Comparison of ENCODE assay signal across 19 mouse cellular contexts in genomic region chr6:108808786-108809185, GRCm38 (mm10). TPM values are rescaled to one million over a fixed set of nuclear protein-coding genes. Genes with fewer than 3 reads are reported as not detected.
DNase-seq lines count a peak whose midpoint lies in the region; ATAC-seq and TF ChIP-seq lines count a peak whose summit lies in the region.
"Had no signal": no experiment of that assay in that cellular context is flagged by ENCODE, and none has a peak within 500 bp of the region (broad histone marks: within the 10 kb centered on the region; RNA-seq: fewer than 3 reads in every experiment).

No protein-coding gene starts in this region.

- H3K4me2 ChIP-seq in liver, postnatal 0 days (ENCODE audit: low read depth, low read length): no peak overlapping the region
- H3K4me2 ChIP-seq in liver, embryonic 11.5 days: no peak overlapping the region
- H3K4me2 ChIP-seq in midbrain, embryonic 16.5 days (ENCODE audit: low read length): no peak overlapping the region
- H3K4me2 ChIP-seq: embryonic facial prominence, embryonic 13.5 days; hindbrain, embryonic 12.5 days; limb, embryonic 12.5 days had no signal

- intact Hi-C loops in heart, postnatal 25 days (cut with DNase I): no loop called here

- H3K27me3 ChIP-seq in liver, postnatal 0 days (ENCODE audit: insufficient read depth, low read length): no peaks in the 10 kb centered on the region
- H3K27me3 ChIP-seq in liver, embryonic 11.5 days (replicated peaks; ENCODE audit: control insufficient read depth, insufficient read depth, low read length): no peaks in the 10 kb centered on the region
- H3K27me3 ChIP-seq in midbrain, embryonic 16.5 days (ENCODE audit: control insufficient read depth, insufficient read depth, low read depth, low read length): no peaks in the 10 kb centered on the region
- H3K27me3 ChIP-seq: embryonic facial prominence, embryonic 13.5 days; hindbrain, embryonic 12.5 days; limb, embryonic 12.5 days had no signal

- no peak for ATAC-seq in liver, postnatal 0 days
- no peak for ATAC-seq in liver, embryonic 11.5 days (replicated peaks; ENCODE audit: low FRiP score)
- peak; percentile 65 for ATAC-seq in megakaryocyte progenitor cell, adult 5-6 weeks (replicated peaks; ENCODE audit: poor library complexity)
- ATAC-seq in midbrain, embryonic 16.5 days: no peak

- peak; percentile 48 for DNase-seq in heart, adult 11 months
- no peak for DNase-seq in heart, postnatal 25 days (ENCODE audit: low spot score)
- no peak for DNase-seq in liver, postnatal 0 days
- no peak for DNase-seq in liver, embryonic 11.5 days (ENCODE audit: low spot score)
- no peak for DNase-seq in urinary bladder, adult 18-20 months (ENCODE audit: low spot score in 2 of 2)
- DNase-seq: adrenal gland, postnatal 10 days; cerebellum, postnatal 25 days; gastrocnemius, postnatal 36 days; kidney, adult 11 months; kidney, postnatal 4 days; layer of hippocampus, postnatal 36 days; lung, adult 18-20 months had no signal

- H3K4me1 ChIP-seq in liver, postnatal 0 days (ENCODE audit: insufficient read depth): peaks cover 18% of the 10 kb centered on the region
- H3K4me1 ChIP-seq in liver, embryonic 11.5 days (replicated peaks; ENCODE audit: control insufficient read depth, insufficient read depth, low read length): no peaks in the 10 kb centered on the region
- no peaks in the 10 kb centered on the region for H3K4me1 ChIP-seq in bone marrow, adult 2 months (ENCODE audit: control insufficient read depth, insufficient read depth, low read length)
- H3K4me1 ChIP-seq in midbrain, embryonic 16.5 days (ENCODE audit: control insufficient read depth, insufficient read depth, low read length): peaks cover 5% of the 10 kb centered on the region; the same call in 1 of the 2 replicates
- H3K4me1 ChIP-seq: limb, embryonic 12.5 days had no signal

- H3K4me3 ChIP-seq in liver, postnatal 0 days (ENCODE audit: low read depth, low read length): no peak overlapping the region
- H3K4me3 ChIP-seq in liver, embryonic 11.5 days (ENCODE audit: low read depth, low read length): no peak overlapping the region
- no peak overlapping the region for H3K4me3 ChIP-seq in bone marrow, adult 2 months (replicated peaks; ENCODE audit: control insufficient read depth, low read depth, low read length)
- no peak overlapping the region for H3K4me3 ChIP-seq in midbrain, embryonic 16.5 days (ENCODE audit: low read depth, low read length)
- H3K4me3 ChIP-seq: embryonic facial prominence, embryonic 13.5 days; hindbrain, embryonic 12.5 days; limb, embryonic 12.5 days; myocyte had no signal

- TF ChIP-seq POLR2A in bone marrow, adult 2 months (IDR thresholded peaks at IDR 0.05; ENCODE audit: borderline replicate concordance, control insufficient read depth, low read depth, low read length): no peak

- no peaks in the 10 kb centered on the region for H3K9me3 ChIP-seq in liver, postnatal 0 days (ENCODE audit: low read length)
- H3K9me3 ChIP-seq in liver, embryonic 11.5 days (ENCODE audit: control insufficient read depth, low read length): no peaks in the 10 kb centered on the region
- H3K9me3 ChIP-seq in midbrain, embryonic 16.5 days (replicated peaks; ENCODE audit: control insufficient read depth, low read length, poor library complexity, severe bottlenecking): no peaks in the 10 kb centered on the region
- H3K9me3 ChIP-seq: embryonic facial prominence, embryonic 13.5 days; hindbrain, embryonic 12.5 days; limb, embryonic 12.5 days had no signal

- peak; percentile 42 for TF ChIP-seq CTCF in liver, postnatal 0 days (IDR thresholded peaks at IDR 0.05; ENCODE audit: low read depth)
- peak; percentile 32 for TF ChIP-seq CTCF in bone marrow, adult 2 months (IDR thresholded peaks at IDR 0.05; ENCODE audit: control insufficient read depth, insufficient read depth, low read length)

- no peak overlapping the region for H3K9ac ChIP-seq in liver, postnatal 0 days (replicated peaks)
- no peak overlapping the region for H3K9ac ChIP-seq in liver, embryonic 11.5 days (ENCODE audit: low read depth, low read length)
- H3K9ac ChIP-seq in midbrain, embryonic 16.5 days (ENCODE audit: low read depth, low read length): no peak overlapping the region
- H3K9ac ChIP-seq: embryonic facial prominence, embryonic 13.5 days; hindbrain, embryonic 12.5 days; limb, embryonic 12.5 days had no signal

- H3K27ac ChIP-seq in liver, postnatal 0 days (ENCODE audit: low read depth): no peak overlapping the region
- H3K27ac ChIP-seq in liver, embryonic 11.5 days (ENCODE audit: low read depth, low read length): no peak overlapping the region
- H3K27ac ChIP-seq in bone marrow, adult 2 months (ENCODE audit: control insufficient read depth, insufficient read depth, low read depth, low read length, poor library complexity): no peak overlapping the region
- H3K27ac ChIP-seq in midbrain, embryonic 16.5 days (ENCODE audit: low read length): no peak overlapping the region
- H3K27ac ChIP-seq: embryonic facial prominence, embryonic 13.5 days; hindbrain, embryonic 12.5 days; limb, embryonic 12.5 days had no signal

- 71% methylated on average over 1 of the region's 1 CpGs for WGBS in liver, postnatal 0 days (ENCODE audit: insufficient replicate concordance)
- 92% methylated on average over 1 of the region's 1 CpGs for WGBS in liver, embryonic 11.5 days
- WGBS in bone marrow, adult 2 months: 55% methylated on average over 1 of the region's 1 CpGs
- WGBS in midbrain, embryonic 16.5 days: 92% methylated on average over 1 of the region's 1 CpGs

- TF ChIP-seq EP300 in liver, postnatal 0 days (IDR thresholded peaks at IDR 0.05; ENCODE audit: low read depth): no peak

- no peaks in the 10 kb centered on the region for H3K36me3 ChIP-seq in liver, postnatal 0 days (replicated peaks; ENCODE audit: insufficient read depth, low read length)
- no peaks in the 10 kb centered on the region for H3K36me3 ChIP-seq in liver, embryonic 11.5 days (ENCODE audit: control insufficient read depth, insufficient read depth, low read length)
- H3K36me3 ChIP-seq in midbrain, embryonic 16.5 days (ENCODE audit: control insufficient read depth, insufficient read depth, low read length): no peaks in the 10 kb centered on the region
- H3K36me3 ChIP-seq: embryonic facial prominence, embryonic 13.5 days; hindbrain, embryonic 12.5 days; limb, embryonic 12.5 days had no signal

RNA-seq across cellular contexts. Expression of gene Edem1, which starts 19.7 kb away (rescaled TPM):
- 10 to 100 TPM; 12.3 to 14.1 TPM for total RNA-seq in heart, postnatal 25 days (2021)
- polyA plus RNA-seq in liver, postnatal 0 days (2015; fragmentation: Nextera tagmentation; extraction: Ambion mirVana): 23.1 and 25.7 TPM in 2 replicates
- polyA plus RNA-seq in liver, embryonic 11.5 days (2014; fragmentation: Nextera tagmentation; extraction: Ambion mirVana): 25.0 and 30.6 TPM in 2 replicates
- polyA plus RNA-seq in bone marrow, adult 2 months (2011; ENCODE audit: insufficient read depth, insufficient read length, low replicate concordance, missing spikeins): 36.5 and 66.4 TPM in 2 replicates
- total RNA-seq in megakaryocyte progenitor cell, adult 5-6 weeks (2015): 91.7 and 103 TPM in 2 replicates
- total RNA-seq in megakaryocyte progenitor cell, adult 5-6 weeks (2017): 55.6 and 63.2 TPM in 2 replicates
- polyA plus RNA-seq in midbrain, embryonic 16.5 days (2015; fragmentation: Nextera tagmentation; extraction: Ambion mirVana): 4.1 and 4.9 TPM in 2 replicates

RNA-seq across cellular contexts. Expression of gene Arl8b, which starts 25.9 kb away (rescaled TPM):
- total RNA-seq in heart, postnatal 25 days (2021): 10 to 100 TPM; 86.9 to 92.9 TPM
- polyA plus RNA-seq in liver, postnatal 0 days (2015; fragmentation: Nextera tagmentation; extraction: Ambion mirVana): 33.2 and 34.5 TPM in 2 replicates
- 64.1 and 81.5 TPM in 2 replicates for polyA plus RNA-seq in liver, embryonic 11.5 days (2014; fragmentation: Nextera tagmentation; extraction: Ambion mirVana)
- 12.9 and 15.7 TPM in 2 replicates for polyA plus RNA-seq in bone marrow, adult 2 months (2011; ENCODE audit: insufficient read depth, insufficient read length, low replicate concordance, missing spikeins)
- total RNA-seq in megakaryocyte progenitor cell, adult 5-6 weeks (2015): 224 and 271 TPM in 2 replicates
- 71.1 and 83.9 TPM in 2 replicates for total RNA-seq in megakaryocyte progenitor cell, adult 5-6 weeks (2017)
- 106 and 112 TPM in 2 replicates for polyA plus RNA-seq in midbrain, embryonic 16.5 days (2015; fragmentation: Nextera tagmentation; extraction: Ambion mirVana)
